Mouse (Mus musculus) cerebellum, postnatal 14 days (tissue): ENCODE results near the gene Ccr1.

Source experiments
- DNase-seq, 2 experiments: peaks; one replicate each; pipeline ENCODE4 v3.0.0; 2021; ENCODE audit warnings: mixed read lengths in 2 of 2

Ccr1 gene

GRCm38 (mm10) chr9:123951176-123951575, 17.3 kb downstream of the Ccr1 start:
- DNase-seq: no peak

GRCm38 (mm10) chr9:123949432-123949831, 19.1 kb downstream of the Ccr1 start:
- no peak for DNase-seq

GRCm38 (mm10) chr9:123947815-123948214, 20.7 kb downstream of the Ccr1 start:
- DNase-seq: no peak

GRCm38 (mm10) chr9:123942025-123942424, 26.5 kb downstream of the Ccr1 start:
- no peak for DNase-seq

GRCm38 (mm10) chr9:123941316-123941715, 27.2 kb downstream of the Ccr1 start:
- no peak for DNase-seq

- DNase-seq: no peak
These were observed 27.9 kb downstream of the Ccr1 start for GRCm38 (mm10) chr9:123940628-123941027.

- no peak for DNase-seq
These were observed 28.3 kb downstream of the Ccr1 start for GRCm38 (mm10) chr9:123940168-123940567.

GRCm38 (mm10) chr9:123937989-123938388, 30.5 kb downstream of the Ccr1 start:
- DNase-seq: no peak

GRCm38 (mm10) chr9:123936604-123937280, 31.8 kb downstream of the Ccr1 start:
- no peak for DNase-seq

- DNase-seq: no peak
These were observed 32.7 kb downstream of the Ccr1 start for GRCm38 (mm10) chr9:123935776-123936175.

- no peak for DNase-seq
These were observed 33.1 kb downstream of the Ccr1 start for GRCm38 (mm10) chr9:123935346-123935745.

GRCm38 (mm10) chr9:123933716-123934445, 34.6 kb downstream of the Ccr1 start:
- no peak for DNase-seq

GRCm38 (mm10) chr9:123932911-123933675, 35.4 kb downstream of the Ccr1 start:
- no peak for DNase-seq

GRCm38 (mm10) chr9:123931761-123932700, 36.5 kb downstream of the Ccr1 start:
- no peak for DNase-seq

- no peak for DNase-seq
These were observed 37.6 kb downstream of the Ccr1 start for GRCm38 (mm10) chr9:123930926-123931325.

GRCm38 (mm10) chr9:123930476-123930875, 38.0 kb downstream of the Ccr1 start:
- DNase-seq: no peak

- DNase-seq: no peak
These were observed 38.6 kb downstream of the Ccr1 start for GRCm38 (mm10) chr9:123929936-123930335.

- no peak for DNase-seq
These were observed 39.7 kb downstream of the Ccr1 start for GRCm38 (mm10) chr9:123928759-123929246.

GRCm38 (mm10) chr9:123928118-123928758, 40.3 kb downstream of the Ccr1 start:
- no peak for DNase-seq

GRCm38 (mm10) chr9:123927281-123927960, 41.1 kb downstream of the Ccr1 start:
- DNase-seq: no peak

- peak; percentile 74 to 79 for DNase-seq
These were observed 42.5 kb downstream of the Ccr1 start for GRCm38 (mm10) chr9:123926041-123926440.
